Mouse (Mus musculus) hindbrain, embryonic 10.5 days (tissue): ENCODE data around the gene Dclre1c. TPM values are rescaled to one million over a fixed set of nuclear protein-coding genes. Genes with fewer than 3 reads are reported as not detected.
"Not testable (repeated sequence)": the region's sequence is repeated elsewhere in the genome, so short reads cannot be mapped to it uniquely, and the experiment has no call there.

Source experiments
- DNase-seq: peaks from one replicate; pipeline ENCODE4 v3.0.0-alpha.2; 2017; ENCODE audit warnings: low spot score
- H3K27ac ChIP-seq: fragments of 300-500 bp; sonication (generic); 2 replicates; pipeline ENCODE4 v1.5.1; 2016; ENCODE audit warnings: mild to moderate bottlenecking, moderate library complexity
- H3K27me3 ChIP-seq: fragments of 300-500 bp; sonication (generic); 2 replicates; pipeline ENCODE4 v1.6.1; 2016; ENCODE audit warnings: mild to moderate bottlenecking; ENCODE audit not compliant: poor library complexity, insufficient read depth, severe bottlenecking
- H3K36me3 ChIP-seq: fragments of 300-500 bp; sonication (generic); 2 replicates; pipeline ENCODE4 v1.6.1; 2016; ENCODE audit warnings: mild to moderate bottlenecking, moderate library complexity
- H3K4me1 ChIP-seq: fragments of 300-500 bp; sonication (generic); replicated peaks from 2 replicates; pipeline ENCODE4 v1.6.1; 2016; ENCODE audit warnings: mild to moderate bottlenecking
- H3K4me3 ChIP-seq: fragments of 300-500 bp; sonication (generic); 2 replicates; pipeline ENCODE4 v1.5.1; 2016; ENCODE audit warnings: mild to moderate bottlenecking, moderate library complexity
- H3K9me3 ChIP-seq: fragments of 300-500 bp; sonication (generic); 2 replicates; pipeline ENCODE4 v1.6.1; 2016; ENCODE audit warnings: mild to moderate bottlenecking, moderate library complexity
- WGBS: fragments of 180-500 bp; shearing (Covaris S2); methylation state at CpG from one replicate; pipeline ENCODE4 v1.1.7; 2016; 5-methylcytosine and 5-hydroxymethylcytosine counted together
- polyA plus RNA-seq: library from polyadenylated mRNA; unstranded; fragments of >200 nt; fragmentation: Nextera tagmentation; extraction: Ambion mirVana; gene quantifications from 2 replicates; pipeline ENCODE4 v1.2.1, GENCODE M21; 2016

Dclre1c gene
- 7.4 and 8.4 TPM in 2 replicates for polyA plus RNA-seq

DNA sequence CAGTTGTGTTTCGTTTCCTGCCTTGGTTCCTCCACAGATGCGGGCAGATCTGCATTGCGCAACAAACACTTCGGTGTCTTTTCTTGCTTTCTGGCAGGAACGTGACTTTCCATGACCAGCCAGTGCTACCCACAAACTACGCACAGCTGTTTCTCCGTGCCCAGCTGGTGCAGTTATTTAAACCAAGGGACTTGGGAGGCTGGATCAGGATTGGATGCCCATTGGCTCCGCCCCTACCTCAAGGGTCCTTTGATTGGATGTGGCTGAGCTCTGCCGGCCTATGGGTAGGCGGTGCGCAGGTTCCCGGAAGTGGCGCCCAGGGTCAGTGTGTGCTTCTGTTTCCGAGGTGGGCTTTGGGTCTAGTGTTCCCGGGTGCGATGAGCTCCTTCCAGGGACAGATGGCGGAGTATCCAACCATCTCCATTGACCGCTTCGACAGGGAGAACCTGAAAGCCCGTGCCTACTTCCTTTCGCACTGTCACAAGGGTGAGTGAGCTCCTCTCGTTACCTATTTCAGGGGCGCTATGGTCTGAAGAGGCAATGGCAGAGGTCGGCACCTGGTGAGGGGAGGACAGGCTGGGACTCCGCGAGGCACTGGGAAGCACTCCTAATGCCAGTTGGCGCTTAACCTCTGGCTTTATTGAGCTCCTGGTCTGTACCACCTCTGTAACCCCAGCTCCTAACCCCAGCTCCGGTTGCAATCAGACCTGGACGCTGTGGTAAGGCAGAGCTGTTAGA lies at the start of gene Dclre1c:
TSS of gene Dclre1c (plus strand) at position 291 of the 738 bp plus-strand sequence.
- Histone ChIP-seq H3K36me3 (no peaks in the 10 kb centered on the region), H3K4me3 (peak within 1 kb of the TSS; percentile 79), H3K27ac (peak within 1 kb of the TSS; percentile 78), H3K4me1 (peaks cover 28% of the 10 kb centered on the region), H3K27me3 (no peaks in the 10 kb centered on the region), H3K9me3 (0 out of 2 replicates have a peak, but pooled peaks cover 3% of the 10 kb centered on the region)
- peak; percentile 91 for DNase-seq
- 1% methylated on average over 29 of the region's 29 CpGs for WGBS

GRCm38 (mm10) chr2:3387105-3387860 lies 36.6 kb upstream of the Dclre1c start:
- Histone ChIP-seq H3K27me3 (no peaks in the 10 kb centered on the region), H3K4me3 (no peak overlapping the region), H3K9me3 (no peaks in the 10 kb centered on the region), H3K36me3 (no peaks in the 10 kb centered on the region), H3K4me1 (no peaks in the 10 kb centered on the region), H3K27ac (no peak overlapping the region)
- DNase-seq, result no peak
- 91% methylated on average over 6 of the region's 6 CpGs for WGBS

- H3K27ac ChIP-seq, result no peak overlapping the region
- no peak overlapping the region for H3K4me3 ChIP-seq
- no peaks in the 10 kb centered on the region for H3K27me3 ChIP-seq
- no peak for DNase-seq
- no peaks in the 10 kb centered on the region for H3K36me3 ChIP-seq
- H3K9me3 ChIP-seq, result no peaks in the 10 kb centered on the region
- no peaks in the 10 kb centered on the region for H3K4me1 ChIP-seq
- WGBS, result 79% methylated on average over 2 of the region's 2 CpGs
Observed at GRCm38 (mm10) chr2:3391945-3392344, 32.0 kb upstream of the Dclre1c start.

GRCm38 (mm10) chr2:3397110-3397509 lies 26.8 kb upstream of the Dclre1c start, which contains the start of gene Olah:
Gene Olah (minus strand): TSS chr2:3397210.
- not testable (repeated sequence) for H3K4me1 ChIP-seq, DNase-seq, H3K36me3 ChIP-seq, H3K4me3 ChIP-seq, H3K27me3 ChIP-seq, H3K9me3 ChIP-seq, H3K27ac ChIP-seq
- 67% methylated on average over 10 of the region's 10 CpGs for WGBS

DNA sequence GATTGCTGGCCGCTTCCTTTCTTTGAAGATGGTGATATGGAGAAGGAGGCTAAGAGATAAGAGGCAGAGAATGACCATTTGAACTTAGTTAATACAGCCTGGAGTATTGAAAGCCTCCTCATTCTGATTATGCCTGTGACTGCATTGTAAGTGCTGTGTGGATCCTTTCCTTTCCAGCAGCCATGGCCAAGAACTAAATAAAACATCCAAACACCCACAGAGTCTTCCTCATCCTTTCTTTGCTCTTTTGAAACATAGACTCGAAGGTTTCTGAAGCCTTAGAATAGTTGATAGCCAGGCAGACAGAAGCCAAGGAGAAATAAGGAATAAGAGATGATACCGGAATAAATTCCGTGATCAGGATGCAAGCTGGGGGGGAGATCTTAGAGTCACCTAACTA lies 17.9 kb upstream of the Dclre1c start:
- no peak for DNase-seq
- 88% methylated on average over 4 of the region's 4 CpGs for WGBS
- Histone ChIP-seq H3K27ac (no peak overlapping the region), H3K27me3 (no peaks in the 10 kb centered on the region), H3K4me3 (no peak overlapping the region), H3K4me1 (no peaks in the 10 kb centered on the region), H3K9me3 (no peaks in the 10 kb centered on the region), H3K36me3 (no peaks in the 10 kb centered on the region)

DNA sequence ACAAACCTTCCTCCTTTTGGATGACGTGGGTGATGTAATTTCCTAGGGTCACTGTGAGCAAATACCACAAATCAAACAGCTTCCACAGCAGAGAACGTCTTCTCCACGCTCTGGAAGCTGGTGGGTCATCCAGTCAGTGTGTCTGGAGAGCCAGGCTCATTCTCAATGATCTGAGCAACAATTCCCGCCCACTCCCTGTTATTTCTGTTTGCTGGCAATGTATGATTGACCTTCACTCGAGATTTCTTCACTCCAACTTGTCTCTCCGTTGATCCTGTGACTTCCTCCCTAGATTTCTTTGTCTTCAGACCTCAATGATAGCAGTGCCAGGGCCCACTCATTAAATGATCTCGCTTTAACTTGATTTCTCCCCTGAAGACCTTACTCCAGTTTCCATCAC lies 16.2 kb upstream of the Dclre1c start:
- H3K36me3 ChIP-seq, result no peaks in the 10 kb centered on the region
- no peak overlapping the region for H3K4me3 ChIP-seq
- 83% methylated on average over 7 of the region's 7 CpGs for WGBS
- no peak for DNase-seq
- H3K27ac ChIP-seq, result no peak overlapping the region
- H3K27me3 ChIP-seq, result no peaks in the 10 kb centered on the region
- H3K4me1 ChIP-seq, result no peaks in the 10 kb centered on the region
- no peaks in the 10 kb centered on the region for H3K9me3 ChIP-seq

DNA sequence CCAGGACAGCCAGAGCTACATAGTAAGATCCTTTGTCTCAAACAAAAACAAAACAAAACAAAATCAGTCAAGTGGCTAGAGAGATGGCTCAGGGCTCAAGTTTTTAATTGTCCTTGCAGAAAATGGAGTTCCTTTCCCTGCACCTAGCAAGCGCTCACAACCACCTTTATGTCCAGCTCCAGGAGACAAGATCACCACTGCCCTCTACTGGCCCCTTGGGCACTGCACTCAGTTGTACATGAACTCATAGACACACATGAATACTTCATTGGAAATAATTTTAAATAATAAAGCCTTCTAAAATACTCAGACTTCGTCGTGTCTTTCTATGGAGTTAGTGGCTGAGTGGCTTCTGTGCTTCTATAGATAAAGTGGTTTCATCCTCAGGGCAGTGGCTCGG lies 9.7 kb upstream of the Dclre1c start:
- Histone ChIP-seq H3K27me3 (peaks cover 29% of the 10 kb centered on the region), H3K4me1 (peaks cover 7% of the 10 kb centered on the region; the same call in 1 of the 2 replicates), H3K27ac (no peak overlapping the region), H3K4me3 (no peak overlapping the region), H3K36me3 (no peaks in the 10 kb centered on the region), H3K9me3 (no peaks in the 10 kb centered on the region)
- WGBS, result 46% methylated on average over 4 of the region's 4 CpGs
- peak; percentile 67 for DNase-seq

DNA sequence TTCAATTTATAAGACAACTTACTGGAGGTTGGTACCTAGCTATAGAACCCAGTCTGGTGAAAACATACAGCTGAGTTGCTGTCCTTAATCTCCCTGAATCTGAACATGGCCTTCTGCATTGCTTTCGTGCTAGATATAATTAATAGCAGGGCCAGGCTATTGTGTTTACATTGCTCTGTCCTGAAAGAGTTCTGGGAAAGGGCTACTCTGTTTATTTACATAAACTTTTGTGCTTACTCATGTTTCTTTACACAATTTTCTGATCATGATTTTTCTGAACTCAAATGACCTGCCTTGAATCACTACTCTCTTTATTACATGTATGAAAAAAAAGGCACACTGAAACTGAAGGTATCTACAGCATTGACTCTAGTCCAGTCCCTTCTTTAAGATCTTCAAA lies 8.3 kb upstream of the Dclre1c start:
- no peaks in the 10 kb centered on the region for H3K36me3 ChIP-seq
- H3K4me3 ChIP-seq, result no peak overlapping the region
- peaks cover 29% of the 10 kb centered on the region for H3K27me3 ChIP-seq
- H3K27ac ChIP-seq, result no peak overlapping the region
- no peak for DNase-seq
- no peaks in the 10 kb centered on the region for H3K9me3 ChIP-seq
- 70% methylated on average over 1 of the region's 1 CpGs for WGBS
- peaks cover 21% of the 10 kb centered on the region for H3K4me1 ChIP-seq

GRCm38 (mm10) chr2:3418883-3419431 lies 5.0 kb upstream of the Dclre1c start:
- 3% methylated on average over 38 of the region's 38 CpGs for WGBS
- Histone ChIP-seq H3K9me3 (0 out of 2 replicates have a peak, but pooled peaks cover under 1% of the 10 kb centered on the region), H3K36me3 (no peaks in the 10 kb centered on the region), H3K27me3 (peaks cover 29% of the 10 kb centered on the region), H3K27ac (peak overlapping the region; percentile 62), H3K4me1 (peaks cover 23% of the 10 kb centered on the region), H3K4me3 (peak overlapping the region; percentile 60)
- peak; percentile 97 for DNase-seq

DNA sequence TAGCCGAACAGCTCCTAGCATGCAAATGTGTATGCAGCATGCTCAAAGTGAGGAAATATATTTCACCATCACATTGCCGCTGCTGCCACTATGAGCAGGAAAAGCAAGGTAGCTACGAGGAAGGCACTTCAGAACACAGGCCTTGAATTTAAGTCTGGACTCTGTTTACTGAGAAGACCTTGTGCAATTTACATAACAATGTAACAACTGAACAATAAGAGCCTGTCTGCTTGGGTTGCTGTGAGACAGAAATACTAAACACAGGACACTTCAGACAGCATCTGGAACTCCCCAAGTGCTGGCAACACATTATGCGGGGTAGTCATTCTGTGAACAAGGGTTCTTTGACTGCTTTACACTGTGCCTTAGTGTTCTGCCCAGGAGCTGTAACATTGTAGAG lies 3.8 kb upstream of the Dclre1c start:
- peak overlapping the region; percentile 62; the same call in 1 of the 2 replicates for H3K27ac ChIP-seq
- H3K4me3 ChIP-seq, result no peak overlapping the region
- 0 out of 2 replicates have a peak, but pooled peaks cover 3% of the 10 kb centered on the region for H3K9me3 ChIP-seq
- H3K36me3 ChIP-seq, result no peaks in the 10 kb centered on the region
- H3K4me1 ChIP-seq, result peaks cover 33% of the 10 kb centered on the region
- peak; percentile 16 for DNase-seq
- peaks cover 28% of the 10 kb centered on the region for H3K27me3 ChIP-seq
- WGBS, result 58% methylated on average over 4 of the region's 4 CpGs

GRCm38 (mm10) chr2:3422548-3422947 lies 1.4 kb upstream of the Dclre1c start, which contains the start of gene Meig1:
Gene Meig1 (minus strand): TSS chr2:3422648.
- DNase-seq, result no peak
- WGBS, result 76% methylated on average over 3 of the region's 3 CpGs
- Histone ChIP-seq H3K4me1 (peaks cover 33% of the 10 kb centered on the region), H3K27ac (no peak within 1 kb of the TSS), H3K4me3 (no peak within 1 kb of the TSS), H3K9me3 (0 out of 2 replicates have a peak, but pooled peaks cover 3% of the 10 kb centered on the region), H3K27me3 (peaks cover 11% of the 10 kb centered on the region), H3K36me3 (no peaks in the 10 kb centered on the region)

GRCm38 (mm10) chr2:3424579-3424910 lies 614 bp downstream of the Dclre1c start:
- WGBS, result 11% methylated on average over 10 of the region's 10 CpGs
- peaks cover 23% of the 10 kb centered on the region for H3K4me1 ChIP-seq
- H3K4me3 ChIP-seq, result peak overlapping the region; percentile 79
- H3K36me3 ChIP-seq, result no peaks in the 10 kb centered on the region
- H3K27me3 ChIP-seq, result no peaks in the 10 kb centered on the region
- H3K27ac ChIP-seq, result peak overlapping the region; percentile 78
- 0 out of 2 replicates have a peak, but pooled peaks cover 3% of the 10 kb centered on the region for H3K9me3 ChIP-seq
- no peak for DNase-seq

DNA sequence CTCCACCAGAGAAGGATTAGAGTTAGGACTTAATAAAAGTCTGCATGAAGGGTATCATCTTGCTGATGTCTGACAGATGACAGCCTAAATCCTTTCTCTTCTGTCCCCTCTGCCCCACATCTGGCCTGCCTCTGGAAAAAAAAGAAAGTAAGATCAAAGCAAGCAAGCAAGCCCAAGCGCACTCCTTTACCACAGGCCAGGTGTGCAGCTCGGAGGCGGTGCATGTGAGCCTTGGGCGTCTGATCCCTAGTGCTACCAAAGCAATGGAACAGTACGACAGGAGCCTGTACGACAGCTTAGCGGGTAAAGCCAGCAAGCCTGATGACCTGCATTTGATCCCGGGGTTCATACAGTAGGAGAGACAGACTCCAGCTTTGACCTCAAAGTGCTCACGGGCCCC lies 7.0 kb downstream of the Dclre1c start:
- Histone ChIP-seq H3K27me3 (no peaks in the 10 kb centered on the region), H3K27ac (no peak overlapping the region), H3K4me3 (no peak overlapping the region), H3K36me3 (peaks cover 7% of the 10 kb centered on the region; the same call in 1 of the 2 replicates), H3K9me3 (no peaks in the 10 kb centered on the region), H3K4me1 (no peaks in the 10 kb centered on the region)
- 91% methylated on average over 9 of the region's 9 CpGs for WGBS
- no peak for DNase-seq
